Mouse (Mus musculus): ENCODE results near the gene Ccdc84. TPM values are rescaled to one million over a fixed set of nuclear protein-coding genes. Genes with fewer than 3 reads are reported as not detected.
"Not testable (repeated sequence)": the region's sequence is repeated elsewhere in the genome, so short reads cannot be mapped to it uniquely, and the experiment has no call there.

Gene Ccdc84
- total and polyA plus RNA-seq, 3 experiments = 18.0 to 18.7 TPM; not detected in 1

- TF ChIP-seq TBP (IDR thresholded peaks at IDR 0.05; ENCODE audit: low read depth, low read length) = peak; percentile 70
- TF ChIP-seq ZNF384 (IDR thresholded peaks at IDR 0.05; ENCODE audit: low read depth, low read length) = no peak
- TF ChIP-seq MYC (IDR thresholded peaks at IDR 0.05; ENCODE audit: low read depth, low read length) = peak; percentile 73
- TF ChIP-seq KAT2A (conservative IDR thresholded peaks at IDR 0.05; ENCODE audit: low read depth, low read length) = no peak
- TF ChIP-seq RAD21 (IDR thresholded peaks at IDR 0.05; ENCODE audit: low read depth, low read length) = no peak
- peak; percentile 34; the same call in 1 of the 2 replicates for TF ChIP-seq ELF1 (IDR thresholded peaks at IDR 0.05; ENCODE audit: low read depth, low read length)
- TF ChIP-seq TAL1 (IDR thresholded peaks at IDR 0.05; ENCODE audit: low read length) = no peak
- no peak for TF ChIP-seq CTCF (IDR thresholded peaks at IDR 0.05 in 2 of 3, conservative IDR thresholded peaks at IDR 0.05 in 1 of 3; ENCODE audit: control insufficient read depth in 1 of 3, insufficient read depth in 1 of 3, low read depth in 2 of 3, low read length in 3 of 3, poor library complexity in 1 of 3, severe bottlenecking in 1 of 3)
- no peak for TF ChIP-seq MEF2A (IDR thresholded peaks at IDR 0.05; ENCODE audit: extremely low read depth, insufficient replicate concordance, low read depth, low read length, poor library complexity, severe bottlenecking)
- TF ChIP-seq MAFK (IDR thresholded peaks at IDR 0.05; ENCODE audit: borderline replicate concordance, low read depth, low read length) = no peak
- TF ChIP-seq NELFE (IDR thresholded peaks at IDR 0.05; ENCODE audit: low read depth, low read length) = peak; percentile 50
- no peak for TF ChIP-seq JUND (IDR thresholded peaks at IDR 0.05; ENCODE audit: low read depth, low read length)
- TF ChIP-seq UBTF (IDR thresholded peaks at IDR 0.05; ENCODE audit: borderline replicate concordance, insufficient read depth, low read depth, low read length) = no peak
- TF ChIP-seq HCFC1 (IDR thresholded peaks at IDR 0.05; ENCODE audit: low read depth, low read length) = no peak
- peak; percentile 51 for TF ChIP-seq SIN3A (IDR thresholded peaks at IDR 0.05; ENCODE audit: low read length)
These were observed 2.0 kb upstream of the Ccdc84 start (continued) for GRCm38 (mm10) chr9:44420280-44420898.

- Histone ChIP-seq H3K4me1 (ENCODE audit: control insufficient read depth in 1 of 2, insufficient read depth in 2 of 2, low read length in 2 of 2) (peaks cover 3 to 12% of the 10 kb centered on the region in 2 experiments; a peak in 3 of 4 replicates), H3K27ac (ENCODE audit: control insufficient read depth, low read depth, low read length) (peak overlapping the region; percentile 83), H3K9ac (ENCODE audit: control insufficient read depth, low read depth, low read length, poor library complexity, severe bottlenecking) (peak overlapping the region; percentile 50), H3K4me3 (ENCODE audit: control insufficient read depth in 1 of 2, insufficient read depth in 1 of 2, low read depth in 2 of 2, low read length in 2 of 2) (peak overlapping the region; percentile 23), H3K36me3 (ENCODE audit: control insufficient read depth in 1 of 2, insufficient read depth in 2 of 2, low read length in 2 of 2) (peaks cover 0 to 21% of the 10 kb centered on the region in 2 experiments; a peak in 2 of 4 replicates)
- H3K27me3 ChIP-seq (ENCODE audit: control insufficient read depth in 1 of 2, insufficient read depth in 2 of 2, low read length in 2 of 2); H3K9me3 ChIP-seq (replicated peaks; ENCODE audit: insufficient read depth, low read length); DNase-seq (ENCODE audit: low read depth, low spot score); H3K79me2 ChIP-seq (ENCODE audit: control insufficient read depth, insufficient read depth, low read length, poor library complexity): not testable (repeated sequence)
- TF ChIP-seq ZNF384 (IDR thresholded peaks at IDR 0.05; ENCODE audit: low read depth, low read length) = peak; percentile 85
- peak; percentile 64; the same call in 1 of the 2 replicates for TF ChIP-seq MAFK (IDR thresholded peaks at IDR 0.05; ENCODE audit: borderline replicate concordance, low read depth, low read length)
- TF ChIP-seq POLR2A (IDR thresholded peaks at IDR 0.05; ENCODE audit: control insufficient read depth in 1 of 2, insufficient read depth in 1 of 2, low read depth in 1 of 2, low read length in 2 of 2, poor library complexity in 1 of 2) = 0 out of 4 replicates have a peak, but pooled peaks of 1 of the 2 experiments have one; percentile 8
These were observed 1.4 kb upstream of the Ccdc84 start for GRCm38 (mm10) chr9:44419730-44420129.

GRCm38 (mm10) chr9:44417892-44418363 lies 441 bp downstream of the Ccdc84 start:
- peaks cover 10% of the 10 kb centered on the region for H3K79me2 ChIP-seq (ENCODE audit: control insufficient read depth, insufficient read depth, low read length, poor library complexity)
- H3K27me3 ChIP-seq (ENCODE audit: control insufficient read depth in 1 of 2, insufficient read depth in 2 of 2, low read length in 2 of 2) = no peaks in the 10 kb centered on the region
- H3K9ac ChIP-seq (ENCODE audit: control insufficient read depth, low read depth, low read length, poor library complexity, severe bottlenecking) = peak overlapping the region; percentile 78
- H3K4me1 ChIP-seq (ENCODE audit: control insufficient read depth in 1 of 2, insufficient read depth in 2 of 2, low read length in 2 of 2) = peaks cover 3 to 14% of the 10 kb centered on the region in 2 experiments; a peak in 3 of 4 replicates
- no peaks in the 10 kb centered on the region for H3K9me3 ChIP-seq (replicated peaks; ENCODE audit: insufficient read depth, low read length)
- peak overlapping the region; percentile 80 to 95 for H3K4me3 ChIP-seq (ENCODE audit: control insufficient read depth in 1 of 2, insufficient read depth in 1 of 2, low read depth in 2 of 2, low read length in 2 of 2)
- peak overlapping the region; percentile 82 for H3K27ac ChIP-seq (ENCODE audit: control insufficient read depth, low read depth, low read length)
- peaks cover 0 to 21% of the 10 kb centered on the region in 2 experiments; a peak in 2 of 4 replicates for H3K36me3 ChIP-seq (ENCODE audit: control insufficient read depth in 1 of 2, insufficient read depth in 2 of 2, low read length in 2 of 2)
- peak; percentile 90 for DNase-seq (ENCODE audit: low read depth, low spot score)
- no peak for TF ChIP-seq RAD21 (IDR thresholded peaks at IDR 0.05; ENCODE audit: low read depth, low read length)
- peak; percentile 86 for TF ChIP-seq NELFE (IDR thresholded peaks at IDR 0.05; ENCODE audit: low read depth, low read length)
- peak; percentile 84 for TF ChIP-seq HCFC1 (IDR thresholded peaks at IDR 0.05; ENCODE audit: low read depth, low read length)
- TF ChIP-seq ELF1 (IDR thresholded peaks at IDR 0.05; ENCODE audit: low read depth, low read length) = peak; percentile 58; the same call in 1 of the 2 replicates
- TF ChIP-seq MAX (IDR thresholded peaks at IDR 0.05; ENCODE audit: low read length) = no peak; the same call in none of the 2 replicates
- no peak for TF ChIP-seq CHD2 (IDR thresholded peaks at IDR 0.05; ENCODE audit: low read length)
- no peak for TF ChIP-seq MAFK (IDR thresholded peaks at IDR 0.05; ENCODE audit: borderline replicate concordance, low read depth, low read length)
- TF ChIP-seq NRF1 (IDR thresholded peaks at IDR 0.05; ENCODE audit: insufficient read depth, low read depth, low read length, poor library complexity, severe bottlenecking) = peak; percentile 75
- TF ChIP-seq EP300 (IDR thresholded peaks at IDR 0.05; ENCODE audit: low read depth in 1 of 2, low read length in 2 of 2) = peak in 1 of 2 experiments; percentile 53; a peak in 2 of 4 replicates
- no peak for TF ChIP-seq USF1 (IDR thresholded peaks at IDR 0.05; ENCODE audit: low read depth, low read length)
- no peak for TF ChIP-seq POLR2AphosphoS5 (IDR thresholded peaks at IDR 0.05; ENCODE audit: borderline replicate concordance, low read depth, low read length)
- no peak for TF ChIP-seq GATA1 (IDR thresholded peaks at IDR 0.05; ENCODE audit: low read depth, low read length)
- TF ChIP-seq KAT2A (conservative IDR thresholded peaks at IDR 0.05; ENCODE audit: low read depth, low read length) = no peak; the same call in 1 of the 2 replicates
- TF ChIP-seq MXI1 (IDR thresholded peaks at IDR 0.05; ENCODE audit: low read depth, low read length) = peak; percentile 66
- no peak for TF ChIP-seq ZNF384 (IDR thresholded peaks at IDR 0.05; ENCODE audit: low read depth, low read length)
- TF ChIP-seq ETS1 (IDR thresholded peaks at IDR 0.05; ENCODE audit: low read depth, low read length) = peak; percentile 5; the same call in 1 of the 2 replicates
- peak; percentile 40 to 82; a peak in 3 of 4 replicates for TF ChIP-seq POLR2A (IDR thresholded peaks at IDR 0.05; ENCODE audit: control insufficient read depth in 1 of 2, insufficient read depth in 1 of 2, low read depth in 1 of 2, low read length in 2 of 2, poor library complexity in 1 of 2)
